Mouse (Mus musculus) brown adipose tissue, adult 24 weeks (tissue): ENCODE data around the gene Il11. TPM values are rescaled to one million over a fixed set of nuclear protein-coding genes. Genes with fewer than 3 reads are reported as not detected.
"Not testable (repeated sequence)": the region's sequence is repeated elsewhere in the genome, so short reads cannot be mapped to it uniquely, and the experiment has no call there.

Experiments used
- H3K27ac ChIP-seq: fragments of 200-500 bp; replicated peaks from 2 replicates; pipeline ENCODE4 v1.5.1; 2012; ENCODE audit warnings: low read depth, mild to moderate bottlenecking, low read length
- H3K4me1 ChIP-seq: fragments of 200-500 bp; 2 replicates; pipeline ENCODE4 v1.6.1; 2012; ENCODE audit warnings: low read length, mixed read lengths; ENCODE audit not compliant: control insufficient read depth, insufficient read depth, insufficient read length
- H3K4me3 ChIP-seq: fragments of 200-500 bp; 2 replicates; pipeline ENCODE4 v1.5.1; 2012; ENCODE audit warnings: low read depth, mild to moderate bottlenecking, low read length, moderate library complexity; ENCODE audit not compliant: insufficient read depth
- polyA plus RNA-seq: library from polyadenylated mRNA; stranded (reverse); fragments of >200 nt; gene quantifications from 2 replicates; pipeline ENCODE4 v1.2.4, GENCODE M21; 2012; ENCODE audit not compliant: missing spikeins, insufficient read depth, insufficient read length

Il11 gene
- not detected in 2 replicates for polyA plus RNA-seq

DNA sequence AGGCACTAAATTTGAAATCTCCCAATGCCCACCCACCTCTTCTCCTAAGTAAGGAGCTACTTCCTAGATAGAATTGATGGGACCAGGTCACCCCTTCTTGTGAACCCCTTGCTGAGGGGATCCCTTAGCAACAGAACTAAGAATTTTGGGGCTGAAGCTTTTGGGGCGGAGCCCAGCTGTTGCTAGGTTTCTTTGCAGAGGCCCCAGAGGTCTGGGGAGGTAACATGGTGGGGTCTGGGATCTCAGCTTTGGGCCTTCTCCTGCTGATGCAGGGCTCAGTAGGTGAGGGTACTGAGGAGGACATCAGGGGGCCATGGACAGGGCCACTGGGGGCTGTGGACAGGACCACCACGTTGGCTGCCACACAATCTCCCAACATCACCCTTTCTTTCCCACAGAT lies at the start of gene Il11, which contains the start of gene Tmem190:
Gene Il11, minus strand, starts transcription at position 101 of the 400 bp plus-strand sequence.
Gene Tmem190, plus strand, starts transcription at position 179 of the 400 bp plus-strand sequence.
- Histone ChIP-seq H3K4me1 (no peaks in the 10 kb centered on the region), H3K4me3 (no peak within 1 kb of the TSS), H3K27ac (no peak within 1 kb of the TSS)

DNA sequence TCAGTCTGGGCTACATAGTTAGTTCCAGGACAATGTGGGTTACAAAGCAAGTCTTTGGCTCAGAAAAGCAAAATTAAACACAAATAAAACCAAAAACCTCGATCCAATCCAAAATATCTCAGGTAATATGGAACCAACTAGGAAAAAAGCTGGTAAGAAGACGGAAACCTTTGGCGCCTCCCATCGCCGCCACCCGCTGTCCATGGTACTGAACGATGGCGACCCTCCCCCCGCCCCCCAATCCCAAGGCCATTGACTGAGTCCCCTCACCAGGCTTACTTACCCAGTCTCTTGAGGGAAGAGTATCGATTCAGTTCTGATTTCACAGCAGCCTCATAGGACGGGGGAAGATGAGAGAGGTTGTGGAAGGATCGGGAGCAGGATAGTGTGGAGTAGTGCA lies 47.8 kb upstream of the Il11 start:
- H3K4me1 ChIP-seq: no peaks in the 10 kb centered on the region
- H3K4me3 ChIP-seq: no peak overlapping the region
- no peak overlapping the region for H3K27ac ChIP-seq

DNA sequence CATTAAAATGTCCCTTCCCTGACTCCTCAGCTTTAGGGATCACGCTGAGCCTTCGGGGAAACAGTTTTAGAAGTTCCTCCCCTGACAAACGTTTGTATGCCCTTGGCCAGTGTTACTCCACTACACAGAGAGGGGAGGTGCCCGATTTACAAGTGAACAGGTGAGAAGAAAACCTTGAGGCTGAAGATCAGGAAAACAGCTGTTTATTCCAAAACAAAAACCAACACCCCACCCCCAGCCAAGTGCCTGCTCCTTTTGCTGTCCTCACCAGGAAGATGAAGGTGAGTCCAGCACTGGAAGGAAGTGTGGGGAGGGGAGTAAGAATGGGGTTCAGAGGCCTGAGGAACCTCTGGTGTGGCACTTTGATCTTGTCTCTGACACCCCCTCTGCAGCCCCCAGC lies 42.7 kb upstream of the Il11 start:
- H3K4me3 ChIP-seq: no peak overlapping the region
- no peaks in the 10 kb centered on the region for H3K4me1 ChIP-seq
- H3K27ac ChIP-seq: no peak overlapping the region

DNA sequence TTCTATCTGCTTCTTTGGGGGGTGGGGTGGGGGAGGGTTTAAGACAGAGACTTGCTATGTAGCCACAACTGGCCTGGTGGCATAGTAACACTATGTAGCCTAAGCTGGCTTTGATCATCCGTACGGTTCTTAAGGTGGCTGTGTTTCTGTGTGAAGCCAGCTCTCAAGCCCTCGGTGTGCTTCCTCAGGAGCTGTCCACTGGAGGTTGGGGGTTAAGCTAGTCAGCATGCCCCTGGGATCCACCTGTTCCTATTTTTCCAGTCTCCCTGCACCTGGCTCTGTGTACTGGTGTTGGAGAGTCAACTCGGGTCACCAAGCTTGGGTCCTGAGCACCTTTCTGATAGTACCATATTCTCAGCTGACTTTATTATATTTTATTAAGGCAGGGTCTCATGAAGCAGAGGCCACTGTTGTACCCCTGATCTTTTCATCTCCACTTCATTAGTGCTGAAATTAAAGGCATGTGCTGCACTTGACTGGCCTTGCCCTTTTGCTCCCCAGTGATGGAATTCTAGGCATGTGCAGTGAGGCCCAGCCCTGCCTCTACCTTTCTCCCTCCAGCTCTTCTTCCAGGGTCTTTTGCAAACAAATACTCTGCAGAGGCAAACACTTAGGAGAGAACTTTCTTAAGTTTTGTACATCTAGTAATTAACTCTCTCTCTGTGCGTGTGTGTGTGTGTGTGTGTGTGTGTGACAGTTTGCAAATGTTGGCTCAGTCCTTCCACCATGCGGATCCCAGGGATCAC lies 39.7 kb upstream of the Il11 start:
- Histone ChIP-seq H3K4me3 (no peak overlapping the region), H3K4me1 (no peaks in the 10 kb centered on the region), H3K27ac (no peak overlapping the region)

DNA sequence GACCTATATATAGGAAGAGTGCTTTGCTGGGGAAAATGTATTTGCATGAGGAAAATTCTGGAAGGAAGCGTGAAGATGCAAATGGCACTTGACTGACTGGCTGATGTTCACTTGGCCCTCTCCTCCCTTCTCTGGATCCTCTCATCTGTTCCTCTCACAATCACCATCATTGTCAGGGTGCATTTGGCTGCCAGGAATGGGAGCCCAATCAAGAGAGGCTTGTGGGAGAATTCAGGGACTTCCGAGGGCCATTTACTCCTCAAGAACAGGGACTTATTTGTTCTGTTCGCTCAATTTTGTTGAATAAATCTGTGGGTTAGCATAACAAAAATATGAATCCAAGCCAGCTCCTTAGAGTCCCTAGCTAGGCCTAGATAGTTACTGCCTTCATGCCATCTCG lies 39.0 kb upstream of the Il11 start:
- Histone ChIP-seq H3K4me3 (no peak overlapping the region), H3K4me1 (no peaks in the 10 kb centered on the region), H3K27ac (no peak overlapping the region)

DNA sequence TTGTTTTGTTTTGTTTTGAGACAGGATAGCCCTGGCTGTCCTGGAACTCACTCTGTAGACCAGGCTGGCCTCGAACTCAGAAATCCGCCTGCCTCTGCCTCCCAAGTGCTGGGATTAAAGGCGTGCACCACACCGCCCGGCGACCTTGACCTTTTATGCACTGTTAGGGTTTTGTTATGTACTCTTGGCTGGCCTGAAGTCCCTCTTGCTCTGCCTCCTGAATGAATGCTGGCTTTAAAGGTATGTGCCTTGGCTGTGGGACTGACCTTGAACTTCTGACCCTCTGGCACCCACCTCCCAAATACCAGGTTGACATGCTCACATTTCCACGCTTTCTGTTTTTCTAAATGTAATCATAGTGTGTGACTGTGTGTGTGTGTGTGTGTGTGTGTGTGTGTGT lies 38.3 kb upstream of the Il11 start:
- H3K4me3 ChIP-seq, H3K4me1 ChIP-seq, H3K27ac ChIP-seq: not testable (repeated sequence)

DNA sequence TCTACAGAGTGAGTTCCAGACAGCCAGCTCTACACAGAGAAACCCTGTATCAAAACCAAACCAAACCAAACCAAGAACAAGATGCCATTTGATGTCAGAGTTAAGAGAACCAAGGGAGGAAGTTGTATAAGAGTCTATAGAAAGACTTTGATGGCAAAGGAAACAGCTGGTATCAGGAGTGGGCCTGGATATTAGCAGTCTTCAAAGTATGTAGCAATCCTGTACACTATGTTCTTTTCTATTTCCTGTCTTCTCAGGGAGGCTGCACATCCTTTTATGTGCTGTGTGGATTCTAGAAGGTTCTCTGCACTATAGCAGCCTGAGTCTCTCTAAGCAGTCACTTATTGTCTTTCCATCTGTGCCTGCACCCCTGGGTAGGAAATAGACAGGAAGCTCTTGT lies 33.9 kb upstream of the Il11 start:
- H3K4me1 ChIP-seq: no peaks in the 10 kb centered on the region
- H3K27ac ChIP-seq: no peak overlapping the region
- H3K4me3 ChIP-seq: no peak overlapping the region

DNA sequence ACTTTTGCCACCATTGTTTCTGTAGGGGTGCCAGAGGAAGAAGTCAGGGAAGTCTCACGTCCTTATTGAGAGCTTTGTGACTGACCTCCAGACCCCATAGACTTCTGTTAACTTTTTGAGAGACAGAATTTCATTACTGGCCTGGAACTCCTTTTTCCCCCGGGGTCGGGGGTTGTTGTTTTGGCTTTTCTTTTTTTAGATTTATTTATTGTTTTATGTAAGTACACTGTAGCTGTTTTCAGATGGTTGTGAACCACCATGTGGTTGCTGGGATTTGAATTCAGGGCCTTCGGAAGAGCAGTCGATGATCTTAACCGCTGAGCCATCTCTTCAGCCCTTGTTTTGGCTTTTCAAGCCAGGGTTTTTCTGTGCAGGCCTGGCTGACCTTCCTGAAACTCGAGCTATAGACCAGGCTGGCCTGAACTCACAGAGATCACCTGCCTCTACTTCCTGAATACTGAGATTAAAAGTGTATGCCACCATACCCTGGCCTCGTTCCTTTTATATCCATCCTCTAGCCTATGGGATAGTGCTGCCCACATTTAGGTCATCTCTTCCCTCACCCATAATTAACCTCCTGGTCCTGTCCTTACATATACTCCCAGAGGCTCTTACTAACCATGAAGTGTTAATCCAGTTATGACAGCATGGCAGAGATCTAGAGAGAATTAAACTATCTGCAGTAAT lies 30.6 kb upstream of the Il11 start:
- Histone ChIP-seq H3K4me1 (0 out of 2 replicates have a peak, but pooled peaks cover 3% of the 10 kb centered on the region), H3K27ac (peak overlapping the region; percentile 95), H3K4me3 (peak overlapping the region; percentile 74)

DNA sequence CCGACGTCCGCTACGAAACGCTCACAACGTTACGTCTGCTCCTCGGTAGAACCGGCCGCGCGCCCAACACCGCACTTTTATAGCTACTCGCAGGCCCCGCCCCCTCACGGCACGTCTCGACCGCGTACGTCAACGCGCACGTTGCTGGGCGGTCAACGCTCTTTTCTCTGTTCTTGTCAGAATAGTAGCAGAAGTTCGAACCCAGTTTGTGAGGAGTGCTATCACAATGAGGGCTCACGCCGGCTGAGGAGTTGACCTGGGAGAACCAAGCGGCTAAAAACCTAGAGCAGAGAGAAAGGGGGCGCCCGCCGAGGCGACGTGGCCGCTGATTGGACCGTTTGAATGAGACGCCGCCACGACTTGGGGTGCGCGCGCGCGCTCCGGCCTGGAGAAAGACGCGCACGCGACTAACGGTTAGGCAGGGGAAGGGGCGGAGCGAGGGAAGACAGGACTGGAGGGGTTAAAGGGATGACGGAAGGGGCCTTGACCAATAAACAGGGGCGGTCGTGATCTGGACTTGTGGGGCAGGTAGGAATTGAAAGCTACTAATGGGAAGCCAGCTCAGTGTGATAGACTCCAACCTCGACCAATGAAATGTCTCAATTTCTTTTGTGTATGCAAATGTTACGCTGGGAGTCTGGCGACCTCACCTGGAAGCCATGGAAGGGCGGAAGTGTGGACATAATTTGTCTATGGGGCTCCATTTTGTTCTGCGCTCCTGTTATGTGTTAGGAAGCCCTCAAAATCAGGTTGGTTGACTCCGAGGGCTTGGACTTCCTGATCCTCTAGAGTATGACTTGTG lies 29.8 kb upstream of the Il11 start, which contains the start of gene Ube2s:
Gene Ube2s, minus strand, starts transcription at position 288 of the 802 bp plus-strand sequence.
- H3K4me1 ChIP-seq: 0 out of 2 replicates have a peak, but pooled peaks cover 3% of the 10 kb centered on the region
- peak within 1 kb of the TSS; percentile 76 for H3K4me3 ChIP-seq
- H3K27ac ChIP-seq: peak within 1 kb of the TSS; percentile 96

DNA sequence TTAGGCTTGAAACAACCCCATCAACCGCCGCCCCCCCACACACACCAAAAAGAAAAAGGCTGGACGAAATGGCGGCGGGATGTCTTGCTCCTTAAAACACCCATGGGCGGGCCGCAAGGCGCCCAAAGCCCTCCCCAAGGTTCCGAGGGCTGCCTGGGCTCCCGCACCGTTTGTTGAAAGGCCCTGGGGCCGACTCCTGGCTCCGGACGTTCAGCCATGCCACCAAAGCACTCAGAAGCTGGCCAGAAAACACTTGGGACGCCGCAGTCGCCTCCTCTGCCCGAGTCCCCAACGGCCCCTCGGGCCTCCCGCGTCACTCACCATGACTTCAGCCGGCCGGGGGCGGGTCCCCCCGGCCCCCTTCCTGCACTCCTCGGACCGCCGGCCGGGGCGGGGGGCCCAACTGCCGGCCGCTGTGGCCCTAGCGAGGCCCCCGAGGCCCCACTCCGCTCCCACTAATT lies 29.2 kb upstream of the Il11 start:
- peak overlapping the region; percentile 60 for H3K27ac ChIP-seq
- H3K4me3 ChIP-seq: peak overlapping the region; percentile 76

DNA sequence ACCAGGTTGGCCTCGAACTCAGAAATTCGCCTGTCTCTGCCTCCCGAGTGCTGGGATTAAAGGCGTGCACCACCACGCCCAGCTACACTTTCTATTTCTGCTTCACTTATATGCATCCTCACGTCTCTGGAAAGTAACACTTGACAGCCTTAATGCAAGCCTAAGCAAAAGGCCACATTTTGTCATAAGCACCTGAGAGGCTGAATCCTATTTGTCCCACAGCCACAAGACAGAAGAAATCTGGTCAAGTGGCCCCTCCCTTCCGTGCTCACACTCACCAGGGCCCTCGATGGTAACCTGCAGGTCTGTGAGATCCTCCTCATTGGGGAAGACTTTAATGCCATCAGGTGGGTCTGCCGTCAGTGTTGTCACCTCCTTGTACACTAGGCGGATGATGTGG lies 28.5 kb upstream of the Il11 start:
- peak overlapping the region; percentile 76 for H3K4me3 ChIP-seq
- H3K4me1 ChIP-seq, H3K27ac ChIP-seq: not testable (repeated sequence)

More for the DNA sequence above, 29.2 kb upstream of the Il11 start:
- 0 out of 2 replicates have a peak, but pooled peaks cover 3% of the 10 kb centered on the region for H3K4me1 ChIP-seq

DNA sequence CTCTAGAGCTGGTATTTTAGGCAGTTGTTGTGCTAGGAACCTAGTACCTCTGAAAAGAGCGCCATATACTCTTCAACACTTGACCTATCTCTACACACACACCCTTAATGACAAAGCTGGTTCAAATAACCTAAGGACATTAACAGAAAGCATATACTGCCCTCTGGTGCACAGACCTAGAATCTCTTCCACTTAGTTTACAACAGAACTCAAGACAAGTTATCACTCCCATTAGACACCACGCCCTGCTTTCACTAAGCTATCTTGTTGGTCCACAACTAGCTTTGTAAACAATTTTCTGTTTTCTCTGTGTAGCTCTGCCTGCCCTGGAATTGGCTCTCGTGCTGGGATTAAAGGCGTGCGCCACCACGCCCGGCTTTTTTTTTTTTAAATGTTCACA lies 24.1 kb upstream of the Il11 start:
- no peak overlapping the region for H3K27ac ChIP-seq
- peaks cover 3% of the 10 kb centered on the region; the same call in 1 of the 2 replicates for H3K4me1 ChIP-seq
- no peak overlapping the region for H3K4me3 ChIP-seq

DNA sequence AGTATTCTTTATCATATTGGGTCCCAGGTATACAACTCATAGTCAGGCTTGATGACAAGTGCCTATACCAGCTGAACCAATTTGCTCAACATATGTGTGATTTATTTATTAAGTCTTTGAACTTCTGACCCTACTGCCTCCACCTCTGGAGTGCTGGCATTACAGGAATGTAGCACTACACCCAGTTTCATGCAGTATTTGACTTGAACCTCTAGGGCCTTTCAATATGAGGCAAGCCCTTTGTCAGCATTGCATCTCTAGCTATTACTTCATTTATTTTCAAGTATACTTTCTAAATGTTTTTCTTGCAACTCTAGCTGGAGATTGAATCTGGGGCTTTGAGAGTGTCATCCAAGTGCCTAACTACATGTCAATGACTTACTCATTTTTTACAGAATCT lies 19.6 kb upstream of the Il11 start:
- H3K27ac ChIP-seq: no peak overlapping the region
- no peaks in the 10 kb centered on the region; the same call in 1 of the 2 replicates for H3K4me1 ChIP-seq
- H3K4me3 ChIP-seq: no peak overlapping the region

DNA sequence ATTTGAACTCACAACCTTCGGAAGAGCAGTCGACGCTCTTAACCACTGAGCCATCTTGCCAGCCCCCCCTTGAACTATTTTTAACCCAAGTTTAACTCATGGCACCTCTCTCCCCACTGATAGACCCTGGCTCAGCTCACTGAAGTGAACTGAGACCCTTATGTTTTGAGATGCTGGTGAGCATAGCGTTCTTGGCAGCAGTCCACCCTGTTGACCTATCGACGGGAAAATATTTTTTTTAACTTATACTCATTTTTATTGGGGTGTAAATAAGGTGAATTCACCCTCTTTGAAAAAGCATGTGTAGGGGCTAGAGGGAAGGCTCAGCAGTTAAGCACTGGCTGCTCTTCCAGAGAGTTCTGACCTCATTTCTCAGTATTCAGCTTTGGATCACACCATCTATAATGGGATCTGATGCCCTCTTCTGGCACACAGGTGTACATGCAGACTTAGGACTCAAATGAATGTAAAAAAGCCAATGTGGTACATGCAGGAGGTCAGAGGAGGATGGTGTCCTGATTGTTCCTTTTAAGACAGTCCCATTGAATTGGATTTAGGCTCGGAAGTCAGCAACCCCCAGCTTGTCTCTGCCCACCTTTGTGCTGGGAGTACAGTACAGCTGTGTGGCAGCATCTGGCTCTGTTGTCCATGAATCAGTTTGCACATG lies 13.2 kb upstream of the Il11 start:
- H3K4me1 ChIP-seq: no peaks in the 10 kb centered on the region
- H3K27ac ChIP-seq: no peak overlapping the region

More for the DNA sequence above, 13.2 kb upstream of the Il11 start:
- H3K4me3 ChIP-seq: no peak overlapping the region
